Comparison of ENCODE assay signal across 9 mouse cellular contexts in genomic region chr2:174601938-174602685, GRCm38 (mm10). TPM values are rescaled to one million over a fixed set of nuclear protein-coding genes. Genes with fewer than 3 reads are reported as not detected.
A peak's percentile ranks its signal among the peaks of the same experiment; 100 is the strongest.
DNase-seq lines count a peak whose midpoint lies in the region; ATAC-seq and TF ChIP-seq lines count a peak whose summit lies in the region.
"Had no signal": no experiment of that assay in that cellular context is flagged by ENCODE, and none has a peak within 500 bp of the region (broad histone marks: within the 10 kb centered on the region; RNA-seq: fewer than 3 reads in every experiment).

No protein-coding gene starts in this region.

- H3K27me3 ChIP-seq in embryonic facial prominence, embryonic 11.5 days (ENCODE audit: control insufficient read depth, insufficient read depth, low read length) = no peaks in the 10 kb centered on the region
- H3K27me3 ChIP-seq in limb, embryonic 14.5 days (ENCODE audit: control insufficient read depth, insufficient read depth, low read length) = no peaks in the 10 kb centered on the region
- no peaks in the 10 kb centered on the region for H3K27me3 ChIP-seq in midbrain, embryonic 16.5 days (ENCODE audit: control insufficient read depth, insufficient read depth, low read depth, low read length)
- no peaks in the 10 kb centered on the region for H3K27me3 ChIP-seq in forebrain, embryonic 14.5 days (replicated peaks; ENCODE audit: control insufficient read depth, insufficient read depth, low read length)
- H3K27me3 ChIP-seq in forebrain, embryonic 10.5 days (ENCODE audit: poor library complexity, severe bottlenecking) = no peaks in the 10 kb centered on the region

- H3K27ac ChIP-seq in embryonic facial prominence, embryonic 11.5 days (replicated peaks; ENCODE audit: low read depth, low read length) = no peak overlapping the region; the same call in 1 of the 2 replicates
- no peak overlapping the region for H3K27ac ChIP-seq in limb, embryonic 14.5 days (replicated peaks; ENCODE audit: low read depth, low read length)
- H3K27ac ChIP-seq in midbrain, embryonic 16.5 days (ENCODE audit: low read length) = no peak overlapping the region
- H3K27ac ChIP-seq in forebrain, embryonic 14.5 days (ENCODE audit: low read depth, low read length) = no peak overlapping the region
- no peak overlapping the region for H3K27ac ChIP-seq in forebrain, embryonic 10.5 days

- no peak for ATAC-seq in embryonic facial prominence, embryonic 11.5 days (replicated peaks; ENCODE audit: insufficient number of reproducible peaks, low FRiP score, low TSS enrichment, low read depth)
- ATAC-seq in limb, embryonic 14.5 days (ENCODE audit: low FRiP score, low read depth) = no peak
- ATAC-seq in neutrophil, adult 5-6 weeks (ENCODE audit: extremely low read depth, insufficient number of reproducible peaks, low FRiP score, poor library complexity, severe bottlenecking) = peak; percentile 92
- no peak for ATAC-seq in midbrain, embryonic 16.5 days
- ATAC-seq in forebrain, embryonic 14.5 days = no peak
- ATAC-seq: hindbrain, embryonic 16.5 days had no signal

- no peak overlapping the region for H3K4me3 ChIP-seq in embryonic facial prominence, embryonic 11.5 days (ENCODE audit: low read depth, low read length)
- H3K4me3 ChIP-seq in limb, embryonic 14.5 days (replicated peaks; ENCODE audit: low read length) = no peak overlapping the region
- H3K4me3 ChIP-seq in midbrain, embryonic 16.5 days (ENCODE audit: low read depth, low read length) = no peak overlapping the region
- no peak overlapping the region for H3K4me3 ChIP-seq in forebrain, embryonic 14.5 days (ENCODE audit: low read depth, low read length)
- H3K4me3 ChIP-seq in forebrain, embryonic 10.5 days = no peak overlapping the region

- H3K9ac ChIP-seq in embryonic facial prominence, embryonic 11.5 days (replicated peaks; ENCODE audit: low read length) = no peak overlapping the region
- no peak overlapping the region for H3K9ac ChIP-seq in limb, embryonic 14.5 days (ENCODE audit: low read depth, low read length, severe bottlenecking)
- no peak overlapping the region for H3K9ac ChIP-seq in midbrain, embryonic 16.5 days (ENCODE audit: low read depth, low read length)
- no peak overlapping the region for H3K9ac ChIP-seq in forebrain, embryonic 14.5 days (ENCODE audit: low read length)

- H3K36me3 ChIP-seq in embryonic facial prominence, embryonic 11.5 days (replicated peaks; ENCODE audit: control insufficient read depth, insufficient read depth, low read depth, low read length) = no peaks in the 10 kb centered on the region
- H3K36me3 ChIP-seq in limb, embryonic 14.5 days (ENCODE audit: control insufficient read depth, insufficient read depth, low read length) = no peaks in the 10 kb centered on the region
- no peaks in the 10 kb centered on the region for H3K36me3 ChIP-seq in midbrain, embryonic 16.5 days (ENCODE audit: control insufficient read depth, insufficient read depth, low read length)
- no peaks in the 10 kb centered on the region for H3K36me3 ChIP-seq in forebrain, embryonic 14.5 days (ENCODE audit: control insufficient read depth, insufficient read depth, low read length)
- H3K36me3 ChIP-seq in forebrain, embryonic 10.5 days (replicated peaks) = no peaks in the 10 kb centered on the region

- WGBS in embryonic facial prominence, embryonic 11.5 days = 56% methylated on average over 9 of the region's 9 CpGs
- 65% methylated on average over 9 of the region's 9 CpGs for WGBS in limb, embryonic 14.5 days
- 68% methylated on average over 9 of the region's 9 CpGs for WGBS in midbrain, embryonic 16.5 days
- 85% methylated on average over 9 of the region's 9 CpGs for WGBS in forebrain, embryonic 14.5 days
- 79% methylated on average over 9 of the region's 9 CpGs for WGBS in forebrain, embryonic 10.5 days

- TF ChIP-seq POLR2A in limb, embryonic 14.5 days (IDR thresholded peaks at IDR 0.05; ENCODE audit: borderline replicate concordance, extremely low read depth, insufficient read depth, insufficient read length) = no peak

- H3K9me3 ChIP-seq in embryonic facial prominence, embryonic 11.5 days (replicated peaks; ENCODE audit: control insufficient read depth, low read length) = no peaks in the 10 kb centered on the region
- no peaks in the 10 kb centered on the region for H3K9me3 ChIP-seq in limb, embryonic 14.5 days (ENCODE audit: control insufficient read depth, low read length)
- no peaks in the 10 kb centered on the region for H3K9me3 ChIP-seq in midbrain, embryonic 16.5 days (replicated peaks; ENCODE audit: control insufficient read depth, low read length, poor library complexity, severe bottlenecking)
- no peaks in the 10 kb centered on the region for H3K9me3 ChIP-seq in forebrain, embryonic 14.5 days (replicated peaks; ENCODE audit: control insufficient read depth, low read length)
- no peaks in the 10 kb centered on the region for H3K9me3 ChIP-seq in forebrain, embryonic 10.5 days

- DNase-seq in CD8-positive naive resting alpha-beta T cell, adult 2 months (ENCODE audit: low read depth in 2 of 2, low spot score in 2 of 2) = peak; percentile 77 to 83
- DNase-seq in embryonic facial prominence, embryonic 11.5 days (ENCODE audit: low spot score) = peak; percentile 29
- DNase-seq in limb, embryonic 14.5 days (ENCODE audit: low spot score) = peak; percentile 10
- no peak for DNase-seq in frontal cortex, postnatal 10 days (ENCODE audit: low spot score in 2 of 2)
- no peak for DNase-seq in forebrain, embryonic 14.5 days (ENCODE audit: low spot score)
- DNase-seq in forebrain, embryonic 10.5 days (ENCODE audit: extremely low spot score, low spot score) = no peak

- H3K4me1 ChIP-seq in embryonic facial prominence, embryonic 11.5 days (ENCODE audit: control insufficient read depth, insufficient read depth, low read length) = peaks cover 2% of the 10 kb centered on the region; the same call in 1 of the 2 replicates
- H3K4me1 ChIP-seq in limb, embryonic 14.5 days (ENCODE audit: control insufficient read depth, insufficient read depth, low read length) = peaks cover 7% of the 10 kb centered on the region
- H3K4me1 ChIP-seq in midbrain, embryonic 16.5 days (ENCODE audit: control insufficient read depth, insufficient read depth, low read length) = no peaks in the 10 kb centered on the region
- H3K4me1 ChIP-seq in forebrain, embryonic 14.5 days (ENCODE audit: control insufficient read depth, insufficient read depth, low read length) = no peaks in the 10 kb centered on the region; the same call in 1 of the 2 replicates
- peaks cover 16% of the 10 kb centered on the region for H3K4me1 ChIP-seq in forebrain, embryonic 10.5 days

- H3K4me2 ChIP-seq in embryonic facial prominence, embryonic 11.5 days (ENCODE audit: low read depth, low read length) = no peak overlapping the region; the same call in 1 of the 2 replicates
- H3K4me2 ChIP-seq in limb, embryonic 14.5 days (replicated peaks; ENCODE audit: low read depth, low read length, severe bottlenecking) = no peak overlapping the region
- H3K4me2 ChIP-seq in midbrain, embryonic 16.5 days (ENCODE audit: low read length) = no peak overlapping the region
- H3K4me2 ChIP-seq in forebrain, embryonic 14.5 days (ENCODE audit: low read length) = no peak overlapping the region

RNA-seq across cellular contexts. Expression of gene Zfp831, which starts 41.2 kb away (rescaled TPM):
- 0.08 TPM in 1 of 2 replicates, not detected in the other for polyA plus RNA-seq in embryonic facial prominence, embryonic 11.5 days (2014; fragmentation: Nextera tagmentation; extraction: Ambion mirVana)
- 0.04 and 0.08 TPM in 2 replicates for polyA plus RNA-seq in limb, embryonic 14.5 days (2012; rRNA removed)
- polyA plus RNA-seq in limb, embryonic 14.5 days (2014; fragmentation: Nextera tagmentation; extraction: Ambion mirVana) = 0.01 and 0.03 TPM in 2 replicates
- total RNA-seq in neutrophil, adult 5-6 weeks (2017) = 55.4 and 55.9 TPM in 2 replicates
- polyA plus RNA-seq in midbrain, embryonic 16.5 days (2015; fragmentation: Nextera tagmentation; extraction: Ambion mirVana) = not detected in 2 replicates
- not detected in 2 replicates for polyA plus RNA-seq in forebrain, embryonic 14.5 days (2014; fragmentation: Nextera tagmentation; extraction: Ambion mirVana)
- polyA plus RNA-seq in forebrain, embryonic 10.5 days (2016; fragmentation: Nextera tagmentation; extraction: Ambion mirVana) = 0.01 TPM in 1 of 2 replicates, not detected in the other
- polyA plus RNA-seq: hindbrain, embryonic 16.5 days had no signal

Comparison
In these comparisons a context has a peak if more than half of its experiments do, and no peak if none do; other contexts are left out.
1. DNase-seq: peak in CD8-positive naive resting alpha-beta T cell, adult 2 months (2 of 2), embryonic facial prominence, embryonic 11.5 days (single experiment) and limb, embryonic 14.5 days (single experiment); none in frontal cortex, postnatal 10 days (0 of 2), forebrain, embryonic 14.5 days (single experiment) and forebrain, embryonic 10.5 days (single experiment).